13 mouse cellular contexts compared by ENCODE assay signal in genomic region chr10:110994761-110995160, GRCm38 (mm10). TPM values are rescaled to one million over a fixed set of nuclear protein-coding genes. Genes with fewer than 3 reads are reported as not detected.
DNase-seq lines count a peak whose midpoint lies in the region.
"Had no signal": no experiment of that assay in that cellular context is flagged by ENCODE, and none has a peak within 500 bp of the region (broad histone marks: within the 10 kb centered on the region; RNA-seq: fewer than 3 reads in every experiment).

No protein-coding gene starts in this region.

- intact Hi-C loops in heart, postnatal 25 days (cut with DNase I), result loop anchor here (10.0 kb wide), 1 partner anchor 300 kb away; the partner anchor contains the start of gene Bbs10

- DNase-seq in heart, adult 11 months, result peak; percentile 61
- DNase-seq in heart, postnatal 25 days (ENCODE audit: low spot score), result no peak
- DNase-seq in kidney, adult 9 months, result peak; percentile 28
- no peak for DNase-seq in kidney, postnatal 36 days
- DNase-seq in R1 (ENCODE audit: low read depth, low spot score), result peak; percentile 54
- peak; percentile 33 for DNase-seq in ZHBTc4 (ENCODE audit: low read depth, low spot score)
- DNase-seq in urinary bladder, postnatal 10 days (ENCODE audit: low spot score), result no peak
- DNase-seq: adrenal gland, postnatal 10 days; cerebellum, adult 11 months; cerebellum, adult 9-10 months; cerebellum, postnatal 36 days; gastrocnemius, postnatal 10 days; heart, postnatal 10 days had no signal

RNA-seq across cellular contexts. Expression of gene Zdhhc17, which starts 15.2 kb away (rescaled TPM):
- total RNA-seq in heart, postnatal 25 days (2021), result 10 to 100 TPM; 24.8 to 27.7 TPM

Comparison
In these comparisons a context has a peak if more than half of its experiments do, and no peak if none do; other contexts are left out.
1. DNase-seq: peak in heart, adult 11 months (single experiment), kidney, adult 9 months (single experiment), R1 (single experiment) and ZHBTc4 (single experiment); none in heart, postnatal 25 days (single experiment), kidney, postnatal 36 days (0 of 2) and urinary bladder, postnatal 10 days (single experiment).